Mouse (Mus musculus): ENCODE results near the gene Nsd1.
"Not testable (repeated sequence)": the region's sequence is repeated elsewhere in the genome, so short reads cannot be mapped to it uniquely, and the experiment has no call there.

The Nsd1 gene

GRCm38 (mm10) chr13:55190121-55190868, 19.3 kb upstream of the Nsd1 start:
- DNase-seq (ENCODE audit: low spot score) = peak; percentile 95

GRCm38 (mm10) chr13:55191535-55191934, 18.0 kb upstream of the Nsd1 start:
- no peak for DNase-seq (ENCODE audit: low spot score)

GRCm38 (mm10) chr13:55202758-55203157, 6.8 kb upstream of the Nsd1 start:
- not testable (repeated sequence) for DNase-seq (ENCODE audit: low spot score)

- DNase-seq (ENCODE audit: low spot score) = no peak
Measured at GRCm38 (mm10) chr13:55203740-55204139, 5.8 kb upstream of the Nsd1 start.

GRCm38 (mm10) chr13:55204667-55205389, 4.8 kb upstream of the Nsd1 start:
- DNase-seq (ENCODE audit: low spot score) = no peak

- DNase-seq (ENCODE audit: low spot score) = no peak
Measured at GRCm38 (mm10) chr13:55205448-55206205, 4.0 kb upstream of the Nsd1 start.

GRCm38 (mm10) chr13:55208837-55209648, 539 bp upstream of the Nsd1 start:
- DNase-seq (ENCODE audit: low spot score) = no peak

GRCm38 (mm10) chr13:55210193-55210970, 800 bp downstream of the Nsd1 start:
- DNase-seq (ENCODE audit: low spot score) = peak; percentile 45

- DNase-seq (ENCODE audit: low spot score) = no peak
Measured at GRCm38 (mm10) chr13:55210971-55211220, 1.3 kb downstream of the Nsd1 start.

GRCm38 (mm10) chr13:55211221-55212010, 1.8 kb downstream of the Nsd1 start:
- peak; percentile 82 for DNase-seq (ENCODE audit: low spot score)

GRCm38 (mm10) chr13:55212011-55212360, 2.4 kb downstream of the Nsd1 start:
- peak; percentile 66 for DNase-seq (ENCODE audit: low spot score)

- DNase-seq (ENCODE audit: low spot score) = peak; percentile 52
Measured at GRCm38 (mm10) chr13:55212361-55213137, 3.0 kb downstream of the Nsd1 start.

- no peak for DNase-seq (ENCODE audit: low spot score)
Measured at GRCm38 (mm10) chr13:55213138-55213806, 3.7 kb downstream of the Nsd1 start.

GRCm38 (mm10) chr13:55224364-55224763, 14.8 kb downstream of the Nsd1 start:
- DNase-seq (ENCODE audit: low spot score) = no peak

- no peak for DNase-seq (ENCODE audit: low spot score)
Measured at GRCm38 (mm10) chr13:55230701-55231100, 21.1 kb downstream of the Nsd1 start.

- no peak for DNase-seq (ENCODE audit: low spot score)
Measured at GRCm38 (mm10) chr13:55243205-55243604, 33.6 kb downstream of the Nsd1 start.

GRCm38 (mm10) chr13:55247293-55248030, 37.9 kb downstream of the Nsd1 start:
- no peak for DNase-seq (ENCODE audit: low spot score)

- DNase-seq (ENCODE audit: low spot score) = no peak
Measured at GRCm38 (mm10) chr13:55249246-55249645, 39.7 kb downstream of the Nsd1 start.

- no peak for DNase-seq (ENCODE audit: low spot score)
Measured at GRCm38 (mm10) chr13:55252820-55253219, 43.2 kb downstream of the Nsd1 start.

All from layer of hippocampus, adult 11-12 months (tissue).